Mouse (Mus musculus): Measurements from ENCODE around the gene Atg16l1.
"Not testable (repeated sequence)": the region's sequence is repeated elsewhere in the genome, so short reads cannot be mapped to it uniquely, and the experiment has no call there.

The Atg16l1 gene

GRCm38 (mm10) chr1:87774845-87775244 lies 19.2 kb downstream of the Atg16l1 start:
- no peak for DNase-seq

- no peak for DNase-seq
These were observed 23.6 kb downstream of the Atg16l1 start for GRCm38 (mm10) chr1:87779204-87779785.

- peak in 1 of 2 experiments; percentile 21 for DNase-seq
These were observed 30.0 kb downstream of the Atg16l1 start for GRCm38 (mm10) chr1:87785703-87786102.

- peak in 1 of 2 experiments; percentile 41 for DNase-seq
These were observed 30.6 kb downstream of the Atg16l1 start for GRCm38 (mm10) chr1:87786251-87786650.

GRCm38 (mm10) chr1:87789665-87790064 lies 34.0 kb downstream of the Atg16l1 start:
- DNase-seq = no peak

- no peak for DNase-seq
These were observed 36.9 kb downstream of the Atg16l1 start for GRCm38 (mm10) chr1:87792438-87793137.

GRCm38 (mm10) chr1:87793138-87793449 lies 37.4 kb downstream of the Atg16l1 start:
- DNase-seq = no peak

- no peak for DNase-seq
These were observed 42.0 kb downstream of the Atg16l1 start for GRCm38 (mm10) chr1:87797702-87798101.

GRCm38 (mm10) chr1:87798306-87798705 lies 42.6 kb downstream of the Atg16l1 start:
- DNase-seq = no peak

- no peak for DNase-seq
These were observed 47.9 kb downstream of the Atg16l1 start, which contains the start of gene Sag for GRCm38 (mm10) chr1:87803576-87803975. TSS of gene Sag (plus strand) at chr1:87803680.

DNA sequence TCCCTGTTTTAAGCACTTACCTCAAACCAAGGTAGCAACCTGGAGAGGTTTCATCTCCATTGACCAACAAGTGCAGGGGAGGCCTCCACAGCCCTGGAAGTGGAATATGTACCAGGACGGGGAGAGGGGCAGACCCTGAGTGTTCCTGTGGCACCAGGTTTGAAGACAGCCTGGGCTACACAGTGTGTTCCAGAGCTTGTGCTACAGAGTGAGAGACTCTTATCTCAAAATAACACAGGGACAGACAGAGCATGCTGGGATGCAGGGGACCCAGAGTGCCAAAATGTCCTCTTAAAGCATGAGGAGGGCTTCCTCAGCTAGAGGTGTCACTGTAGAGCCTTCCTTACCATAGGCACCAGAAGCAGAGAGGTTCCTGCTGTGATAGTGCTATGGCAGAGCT lies 52.1 kb downstream of the Atg16l1 start:
- DNase-seq = no peak

- DNase-seq = no peak
These were observed 55.7 kb downstream of the Atg16l1 start for GRCm38 (mm10) chr1:87811391-87811790.

- DNase-seq = no peak
These were observed 56.4 kb downstream of the Atg16l1 start for GRCm38 (mm10) chr1:87812061-87812460.

GRCm38 (mm10) chr1:87813155-87813554 lies 57.5 kb downstream of the Atg16l1 start:
- no peak for DNase-seq

DNA sequence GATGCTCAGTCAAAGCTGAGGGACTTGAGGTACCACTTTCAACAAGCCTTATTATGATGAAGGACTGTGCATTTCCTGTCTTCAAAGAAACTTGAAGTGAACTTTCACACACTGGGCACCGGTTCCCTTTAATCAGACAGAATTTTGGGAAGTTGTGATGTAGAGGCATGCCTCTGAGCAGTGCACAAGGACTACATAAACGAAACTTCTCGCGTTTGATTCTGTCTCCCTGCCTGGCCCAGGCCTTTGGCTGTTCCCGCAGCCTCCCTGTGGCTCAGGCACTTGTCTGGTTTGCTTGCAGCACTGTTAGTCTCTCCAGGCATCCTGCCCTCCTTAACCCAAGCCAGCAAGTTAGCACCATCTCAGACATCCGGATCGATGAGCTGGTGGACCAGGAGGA lies 58.0 kb downstream of the Atg16l1 start:
- peak in 1 of 2 experiments; percentile 18 for DNase-seq

- DNase-seq = no peak
These were observed 68.8 kb downstream of the Atg16l1 start for GRCm38 (mm10) chr1:87824420-87824995.

GRCm38 (mm10) chr1:87825281-87825680 lies 69.6 kb downstream of the Atg16l1 start:
- DNase-seq = no peak

GRCm38 (mm10) chr1:87825991-87826390 lies 70.3 kb downstream of the Atg16l1 start:
- DNase-seq = no peak

- DNase-seq = no peak
These were observed 70.8 kb downstream of the Atg16l1 start for GRCm38 (mm10) chr1:87826474-87826873.

GRCm38 (mm10) chr1:87827476-87827875 lies 71.8 kb downstream of the Atg16l1 start:
- not testable (repeated sequence) for DNase-seq

- DNase-seq = no peak
These were observed 72.5 kb downstream of the Atg16l1 start for GRCm38 (mm10) chr1:87828185-87828584.

- DNase-seq = no peak
These were observed 73.4 kb downstream of the Atg16l1 start for GRCm38 (mm10) chr1:87828926-87829580.

- no peak for DNase-seq
These were observed 74.0 kb downstream of the Atg16l1 start for GRCm38 (mm10) chr1:87829621-87830211.

Data from kidney, postnatal 36 days (tissue).